Mouse (Mus musculus): ENCODE results near the gene Arhgap1.

The Arhgap1 gene

GRCm38 (mm10) chr2:91649152-91649551 lies 508 bp upstream of the Arhgap1 start:
- DNase-seq (ENCODE audit: low spot score in 2 of 2), result no peak

GRCm38 (mm10) chr2:91650360-91650995 lies 818 bp downstream of the Arhgap1 start:
- no peak for DNase-seq (ENCODE audit: low spot score in 2 of 2)

GRCm38 (mm10) chr2:91651458-91652258 lies 2.0 kb downstream of the Arhgap1 start:
- no peak for DNase-seq (ENCODE audit: low spot score in 2 of 2)

- no peak for DNase-seq (ENCODE audit: low spot score in 2 of 2)
These were observed 3.2 kb downstream of the Arhgap1 start for GRCm38 (mm10) chr2:91652863-91653262.

GRCm38 (mm10) chr2:91655388-91655787 lies 5.7 kb downstream of the Arhgap1 start:
- DNase-seq (ENCODE audit: low spot score in 2 of 2), result no peak

GRCm38 (mm10) chr2:91655827-91656226 lies 6.2 kb downstream of the Arhgap1 start:
- DNase-seq (ENCODE audit: low spot score in 2 of 2), result no peak

- DNase-seq (ENCODE audit: low spot score in 2 of 2), result no peak
These were observed 7.1 kb downstream of the Arhgap1 start for GRCm38 (mm10) chr2:91656774-91657173.

GRCm38 (mm10) chr2:91659657-91660056 lies 10.0 kb downstream of the Arhgap1 start:
- no peak for DNase-seq (ENCODE audit: low spot score in 2 of 2)

GRCm38 (mm10) chr2:91660981-91661380 lies 11.3 kb downstream of the Arhgap1 start:
- no peak for DNase-seq (ENCODE audit: low spot score in 2 of 2)

GRCm38 (mm10) chr2:91664780-91665179 lies 15.1 kb downstream of the Arhgap1 start:
- no peak for DNase-seq (ENCODE audit: low spot score in 2 of 2)

- no peak for DNase-seq (ENCODE audit: low spot score in 2 of 2)
These were observed 16.8 kb downstream of the Arhgap1 start for GRCm38 (mm10) chr2:91666386-91666910.

- DNase-seq (ENCODE audit: low spot score in 2 of 2), result no peak
These were observed 18.1 kb downstream of the Arhgap1 start for GRCm38 (mm10) chr2:91667747-91668146.

- no peak for DNase-seq (ENCODE audit: low spot score in 2 of 2)
These were observed 19.7 kb downstream of the Arhgap1 start for GRCm38 (mm10) chr2:91669326-91669725.

GRCm38 (mm10) chr2:91670038-91670437 lies 20.4 kb downstream of the Arhgap1 start:
- DNase-seq (ENCODE audit: low spot score in 2 of 2), result no peak

GRCm38 (mm10) chr2:91673587-91673986 lies 23.9 kb downstream of the Arhgap1 start:
- no peak for DNase-seq (ENCODE audit: low spot score in 2 of 2)

- DNase-seq (ENCODE audit: low spot score in 2 of 2), result no peak
These were observed 25.2 kb downstream of the Arhgap1 start for GRCm38 (mm10) chr2:91674895-91675294.

GRCm38 (mm10) chr2:91676420-91676819 lies 26.8 kb downstream of the Arhgap1 start:
- no peak for DNase-seq (ENCODE audit: low spot score in 2 of 2)

GRCm38 (mm10) chr2:91676961-91677360 lies 27.3 kb downstream of the Arhgap1 start:
- no peak for DNase-seq (ENCODE audit: low spot score in 2 of 2)

- DNase-seq (ENCODE audit: low spot score in 2 of 2), result no peak
These were observed 33.2 kb downstream of the Arhgap1 start for GRCm38 (mm10) chr2:91682850-91683249.

- DNase-seq (ENCODE audit: low spot score in 2 of 2), result no peak
These were observed 34.3 kb downstream of the Arhgap1 start for GRCm38 (mm10) chr2:91683919-91684318.

GRCm38 (mm10) chr2:91689452-91689851 lies 39.8 kb downstream of the Arhgap1 start:
- DNase-seq (ENCODE audit: low spot score in 2 of 2), result no peak

GRCm38 (mm10) chr2:91695436-91696224 lies 46.0 kb downstream of the Arhgap1 start:
- no peak for DNase-seq (ENCODE audit: low spot score in 2 of 2)
